Mouse (Mus musculus) embryonic facial prominence, embryonic 11.5 days (tissue): Measurements from ENCODE around the gene Gm20388. TPM values are rescaled to one million over a fixed set of nuclear protein-coding genes. Genes with fewer than 3 reads are reported as not detected.

Source experiments
- ATAC-seq: fragments of 200-750 bp; cut with Nextera tagmentation; replicated peaks from 2 replicates; pipeline ENCODE4 v1.8.0; 2017; ENCODE audit warnings: low read depth; ENCODE audit not compliant: insufficient number of reproducible peaks, low FRiP score, low TSS enrichment
- DNase-seq: peaks from one replicate; pipeline ENCODE4 v3.0.0-alpha.2; 2015; ENCODE audit warnings: low spot score
- H3K27ac ChIP-seq: fragments of 300-500 bp; sonication (generic); replicated peaks from 2 replicates; pipeline ENCODE4 v1.5.1; 2014; ENCODE audit warnings: mild to moderate bottlenecking, low read depth, low read length, control low read depth
- H3K27me3 ChIP-seq: fragments of 300-500 bp; sonication (generic); 2 replicates; pipeline ENCODE4 v1.6.1; 2014; ENCODE audit warnings: mild to moderate bottlenecking, low read length, moderate library complexity, mixed read lengths; ENCODE audit not compliant: control insufficient read depth, insufficient read depth
- H3K36me3 ChIP-seq: fragments of 300-500 bp; sonication (generic); replicated peaks from 2 replicates; pipeline ENCODE4 v1.6.1; 2014; ENCODE audit warnings: low read depth, mild to moderate bottlenecking, low read length, moderate library complexity, mixed read lengths; ENCODE audit not compliant: control insufficient read depth, insufficient read depth
- H3K4me1 ChIP-seq: fragments of 300-500 bp; sonication (generic); 2 replicates; pipeline ENCODE4 v1.6.1; 2014; ENCODE audit warnings: low read length, mixed read lengths; ENCODE audit not compliant: control insufficient read depth, insufficient read depth
- H3K4me2 ChIP-seq: fragments of 300-500 bp; sonication (generic); 2 replicates; pipeline ENCODE4 v1.6.1; 2014; ENCODE audit warnings: low read depth, mild to moderate bottlenecking, control low read depth, low read length, moderate library complexity
- H3K4me3 ChIP-seq: fragments of 300-500 bp; sonication (generic); 2 replicates; pipeline ENCODE4 v1.5.1; 2014; ENCODE audit warnings: low read depth, low read length, control low read depth
- H3K9ac ChIP-seq: fragments of 300-500 bp; sonication (generic); replicated peaks from 2 replicates; pipeline ENCODE4 v1.6.1; 2014; ENCODE audit warnings: mild to moderate bottlenecking, control low read depth, low read length
- H3K9me3 ChIP-seq: fragments of 300-500 bp; sonication (generic); replicated peaks from 2 replicates; pipeline ENCODE4 v1.6.1; 2016; ENCODE audit warnings: mild to moderate bottlenecking, low read length, inconsistent platforms, mixed read lengths; ENCODE audit not compliant: control insufficient read depth
- WGBS: fragments of 180-500 bp; shearing (Covaris S2); extraction: QIAGEN DNeasy Blood & Tissue Kit; methylation state at CpG from one replicate; pipeline ENCODE4 v1.1.7; 2014; 5-methylcytosine and 5-hydroxymethylcytosine counted together
- polyA plus RNA-seq: library from polyadenylated mRNA; unstranded; fragments of >200 nt; fragmentation: Nextera tagmentation; extraction: Ambion mirVana; gene quantifications from 2 replicates; pipeline ENCODE4 v1.2.1, GENCODE M21; 2014

Gene Gm20388
- polyA plus RNA-seq, 1 experiment from 2014 or later: 3.1 TPM

GRCm38 (mm10) chr8:121985673-121986072 is 2075.0 kb downstream of the Gm20388 start:
- no peaks in the 10 kb centered on the region for H3K27me3 ChIP-seq
- no peak overlapping the region for H3K27ac ChIP-seq
- H3K4me1 ChIP-seq: no peaks in the 10 kb centered on the region
- ATAC-seq: no peak
- no peaks in the 10 kb centered on the region for H3K9me3 ChIP-seq
- no peaks in the 10 kb centered on the region for H3K36me3 ChIP-seq
- H3K4me3 ChIP-seq: no peak overlapping the region
- DNase-seq: no peak
- H3K9ac ChIP-seq: no peak overlapping the region
- H3K4me2 ChIP-seq: no peak overlapping the region
- WGBS: 97% methylated on average over 3 of the region's 3 CpGs

GRCm38 (mm10) chr8:121987892-121988291 is 2077.3 kb downstream of the Gm20388 start:
- Histone ChIP-seq H3K9me3 (no peaks in the 10 kb centered on the region), H3K4me3 (no peak overlapping the region), H3K4me2 (no peak overlapping the region), H3K9ac (no peak overlapping the region), H3K27ac (no peak overlapping the region), H3K4me1 (no peaks in the 10 kb centered on the region), H3K36me3 (no peaks in the 10 kb centered on the region; the same call in none of the 2 replicates), H3K27me3 (no peaks in the 10 kb centered on the region)
- DNase-seq: no peak
- WGBS: 92% methylated on average over 5 of the region's 5 CpGs
- ATAC-seq: no peak

GRCm38 (mm10) chr8:121990506-121991255 is 2080.0 kb downstream of the Gm20388 start:
- Histone ChIP-seq H3K9ac (no peak overlapping the region), H3K4me3 (no peak overlapping the region), H3K4me1 (no peaks in the 10 kb centered on the region), H3K4me2 (no peak overlapping the region), H3K27ac (no peak overlapping the region), H3K27me3 (no peaks in the 10 kb centered on the region), H3K9me3 (no peaks in the 10 kb centered on the region), H3K36me3 (no peaks in the 10 kb centered on the region; the same call in none of the 2 replicates)
- WGBS: 87% methylated on average over 9 of the region's 9 CpGs
- DNase-seq (no peak), ATAC-seq (no peak)

- WGBS: 93% methylated on average over 7 of the region's 7 CpGs
- Histone ChIP-seq H3K36me3 (no peaks in the 10 kb centered on the region; the same call in none of the 2 replicates), H3K27me3 (no peaks in the 10 kb centered on the region), H3K4me3 (no peak overlapping the region), H3K27ac (no peak overlapping the region), H3K9me3 (no peaks in the 10 kb centered on the region), H3K4me1 (no peaks in the 10 kb centered on the region), H3K9ac (no peak overlapping the region), H3K4me2 (no peak overlapping the region)
- ATAC-seq: no peak
- DNase-seq: no peak
Measured at GRCm38 (mm10) chr8:121991611-121992010, 2081.0 kb downstream of the Gm20388 start.

- H3K27me3 ChIP-seq: no peaks in the 10 kb centered on the region
- H3K27ac ChIP-seq: no peak overlapping the region
- no peaks in the 10 kb centered on the region for H3K4me1 ChIP-seq
- H3K4me2 ChIP-seq: no peak overlapping the region
- H3K36me3 ChIP-seq: peaks cover 4% of the 10 kb centered on the region
- DNase-seq (no peak), ATAC-seq (no peak)
- WGBS: 89% methylated on average over 4 of the region's 4 CpGs
- no peak overlapping the region for H3K4me3 ChIP-seq
- H3K9me3 ChIP-seq: no peaks in the 10 kb centered on the region
- no peak overlapping the region for H3K9ac ChIP-seq
Measured at GRCm38 (mm10) chr8:121992911-121993310, 2082.3 kb downstream of the Gm20388 start.

GRCm38 (mm10) chr8:121995112-121995511 is 2084.5 kb downstream of the Gm20388 start:
- no peak overlapping the region for H3K4me2 ChIP-seq
- H3K36me3 ChIP-seq: peaks cover 6% of the 10 kb centered on the region

GRCm38 (mm10) chr8:121995895-121996294 is 2085.3 kb downstream of the Gm20388 start:
- ATAC-seq: no peak

More at GRCm38 (mm10) chr8:121995112-121995511, 2084.5 kb downstream of the Gm20388 start:
- no peaks in the 10 kb centered on the region for H3K4me1 ChIP-seq
- no peak overlapping the region for H3K27ac ChIP-seq
- 85% methylated on average over 4 of the region's 4 CpGs for WGBS
- H3K27me3 ChIP-seq: no peaks in the 10 kb centered on the region
- no peak overlapping the region for H3K9ac ChIP-seq
- DNase-seq (no peak), ATAC-seq (no peak)
- no peak overlapping the region for H3K4me3 ChIP-seq
- H3K9me3 ChIP-seq: no peaks in the 10 kb centered on the region

GRCm38 (mm10) chr8:121998631-121999030 is 2088.0 kb downstream of the Gm20388 start:
- no peak overlapping the region for H3K4me3 ChIP-seq
- H3K9me3 ChIP-seq: no peaks in the 10 kb centered on the region
- no peaks in the 10 kb centered on the region for H3K4me1 ChIP-seq
- no peak overlapping the region for H3K9ac ChIP-seq
- no peak for DNase-seq
- peaks cover 6% of the 10 kb centered on the region for H3K36me3 ChIP-seq
- no peak overlapping the region for H3K27ac ChIP-seq
- H3K4me2 ChIP-seq: no peak overlapping the region
- 85% methylated on average over 4 of the region's 4 CpGs for WGBS
- no peaks in the 10 kb centered on the region for H3K27me3 ChIP-seq
- no peak for ATAC-seq

More at GRCm38 (mm10) chr8:121995895-121996294, 2085.3 kb downstream of the Gm20388 start:
- Histone ChIP-seq H3K4me3 (no peak overlapping the region), H3K36me3 (peaks cover 6% of the 10 kb centered on the region), H3K4me1 (no peaks in the 10 kb centered on the region), H3K27me3 (no peaks in the 10 kb centered on the region), H3K27ac (no peak overlapping the region), H3K9me3 (no peaks in the 10 kb centered on the region), H3K4me2 (no peak overlapping the region), H3K9ac (no peak overlapping the region)
- no peak for DNase-seq
- WGBS: 91% methylated on average over 3 of the region's 3 CpGs
